Mouse (Mus musculus) spleen, adult 12 weeks (tissue): ENCODE results near the gene Adgre5.

ENCODE experiments used
- DNase-seq: peaks from one replicate; pipeline ENCODE4 v3.0.0; 2022; ENCODE audit warnings: low spot score

The Adgre5 gene

GRCm38 (mm10) chr8:83684517-83684916 is 56.6 kb downstream of the Adgre5 start:
- DNase-seq, result no peak

GRCm38 (mm10) chr8:83681099-83681498 is 60.0 kb downstream of the Adgre5 start:
- DNase-seq, result no peak

GRCm38 (mm10) chr8:83680603-83681002 is 60.5 kb downstream of the Adgre5 start:
- DNase-seq, result no peak

GRCm38 (mm10) chr8:83679866-83680265 is 61.3 kb downstream of the Adgre5 start:
- no peak for DNase-seq

GRCm38 (mm10) chr8:83674497-83674896 is 66.6 kb downstream of the Adgre5 start:
- DNase-seq, result no peak
